Mouse (Mus musculus): ENCODE data around the gene Lrrc75b. TPM values are rescaled to one million over a fixed set of nuclear protein-coding genes. Genes with fewer than 3 reads are reported as not detected.

Lrrc75b gene
- 38.7 and 42.4 TPM in 2 replicates for polyA plus RNA-seq (2015; fragmentation: Nextera tagmentation; extraction: Ambion mirVana)

GRCm38 (mm10) chr10:75559676-75560548 is at the start of gene Lrrc75b:
Lrrc75b (minus strand) TSS chr10:75560330.
- peak; percentile 40 for ATAC-seq (ENCODE audit: low FRiP score, low read depth)
- WGBS: under 1% methylated on average over 75 of the region's 75 CpGs
- no peaks in the 10 kb centered on the region for H3K9me3 ChIP-seq
- H3K27ac ChIP-seq (replicated peaks): peak within 1 kb of the TSS; percentile 97
- H3K27me3 ChIP-seq: no peaks in the 10 kb centered on the region
- peaks cover 18% of the 10 kb centered on the region for H3K36me3 ChIP-seq
- peak within 1 kb of the TSS; percentile 82 for H3K4me2 ChIP-seq
- H3K4me1 ChIP-seq (replicated peaks): peaks cover 54% of the 10 kb centered on the region
- peak within 1 kb of the TSS; percentile 75 for H3K9ac ChIP-seq
- H3K4me3 ChIP-seq: peak within 1 kb of the TSS; percentile 60

- Histone ChIP-seq H3K4me3 (no peak overlapping the region), H3K9me3 (no peaks in the 10 kb centered on the region), H3K27me3 (no peaks in the 10 kb centered on the region), H3K4me2 (no peak overlapping the region), H3K27ac (replicated peaks) (no peak overlapping the region), H3K36me3 (no peaks in the 10 kb centered on the region), H3K9ac (no peak overlapping the region), H3K4me1 (replicated peaks) (no peaks in the 10 kb centered on the region)
- 89% methylated on average over 11 of the region's 11 CpGs for WGBS
- no peak for ATAC-seq (ENCODE audit: low FRiP score, low read depth)
Measured at GRCm38 (mm10) chr10:75608975-75609374, 48.8 kb upstream of the Lrrc75b start.

DNA sequence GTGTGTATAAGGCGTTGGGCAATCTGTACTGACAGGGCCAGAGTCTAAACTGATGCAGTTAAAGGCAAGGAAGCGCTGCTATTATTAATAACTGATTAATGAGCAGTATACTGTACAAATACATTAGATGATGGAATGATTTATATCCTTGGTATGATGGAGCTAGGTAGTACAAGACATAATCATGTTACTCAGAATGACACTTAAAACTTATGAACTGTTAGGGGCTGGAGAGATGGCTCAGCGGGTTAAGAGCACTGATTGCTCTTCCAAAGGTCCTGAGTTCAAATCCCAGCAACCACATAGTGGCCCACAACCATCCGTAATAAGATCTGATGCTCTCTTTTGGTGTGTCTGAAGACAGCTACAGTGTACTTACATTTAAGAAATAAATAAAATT is 47.1 kb upstream of the Lrrc75b start:
- H3K27ac ChIP-seq (replicated peaks): no peak overlapping the region
- no peak overlapping the region for H3K4me3 ChIP-seq
- H3K4me1 ChIP-seq (replicated peaks): no peaks in the 10 kb centered on the region
- no peaks in the 10 kb centered on the region for H3K36me3 ChIP-seq
- no peak overlapping the region for H3K9ac ChIP-seq
- WGBS: 88% methylated on average over 4 of the region's 4 CpGs
- no peaks in the 10 kb centered on the region for H3K27me3 ChIP-seq
- no peaks in the 10 kb centered on the region for H3K9me3 ChIP-seq
- no peak overlapping the region for H3K4me2 ChIP-seq
- no peak for ATAC-seq (ENCODE audit: low FRiP score, low read depth)

DNA sequence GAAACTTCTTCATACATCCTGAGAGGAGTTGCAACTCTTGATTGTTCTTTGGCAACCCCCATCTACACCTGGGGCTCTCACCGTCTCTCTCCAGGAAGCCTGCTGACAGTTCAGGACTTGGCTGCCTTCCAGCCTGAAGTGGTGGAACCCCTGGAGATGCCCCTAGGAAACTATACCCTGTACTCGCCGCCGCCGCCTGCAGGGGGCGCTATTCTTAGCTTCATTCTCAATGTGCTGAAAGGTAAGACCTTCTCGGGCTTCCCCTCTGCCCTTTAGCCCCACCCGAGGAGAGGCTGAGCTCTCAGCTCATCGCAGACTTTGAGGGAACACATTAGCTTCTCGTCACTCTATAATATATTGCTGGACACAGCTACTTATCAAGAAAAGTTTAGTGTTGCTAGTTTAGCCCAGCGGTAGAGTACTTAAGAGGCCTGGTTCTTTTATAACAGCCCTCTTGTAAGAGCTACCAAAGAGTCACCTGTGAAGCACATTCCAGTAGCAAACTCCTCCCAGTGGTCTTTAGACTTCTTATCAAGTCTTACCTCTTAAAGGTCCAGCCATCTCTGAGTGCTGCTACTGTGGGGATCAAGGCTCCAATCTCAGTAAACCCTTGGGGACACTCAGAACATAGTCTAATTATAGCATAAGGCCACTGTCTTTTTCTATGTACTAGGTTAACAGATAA is 45.2 kb upstream of the Lrrc75b start:
- H3K9ac ChIP-seq: no peak overlapping the region
- H3K4me1 ChIP-seq (replicated peaks): no peaks in the 10 kb centered on the region
- H3K27ac ChIP-seq (replicated peaks): no peak overlapping the region
- no peak for ATAC-seq (ENCODE audit: low FRiP score, low read depth)
- no peak overlapping the region for H3K4me2 ChIP-seq
- H3K36me3 ChIP-seq: no peaks in the 10 kb centered on the region
- 48% methylated on average over 11 of the region's 11 CpGs for WGBS
- H3K4me3 ChIP-seq: no peak overlapping the region
- H3K9me3 ChIP-seq: no peaks in the 10 kb centered on the region
- H3K27me3 ChIP-seq: no peaks in the 10 kb centered on the region

DNA sequence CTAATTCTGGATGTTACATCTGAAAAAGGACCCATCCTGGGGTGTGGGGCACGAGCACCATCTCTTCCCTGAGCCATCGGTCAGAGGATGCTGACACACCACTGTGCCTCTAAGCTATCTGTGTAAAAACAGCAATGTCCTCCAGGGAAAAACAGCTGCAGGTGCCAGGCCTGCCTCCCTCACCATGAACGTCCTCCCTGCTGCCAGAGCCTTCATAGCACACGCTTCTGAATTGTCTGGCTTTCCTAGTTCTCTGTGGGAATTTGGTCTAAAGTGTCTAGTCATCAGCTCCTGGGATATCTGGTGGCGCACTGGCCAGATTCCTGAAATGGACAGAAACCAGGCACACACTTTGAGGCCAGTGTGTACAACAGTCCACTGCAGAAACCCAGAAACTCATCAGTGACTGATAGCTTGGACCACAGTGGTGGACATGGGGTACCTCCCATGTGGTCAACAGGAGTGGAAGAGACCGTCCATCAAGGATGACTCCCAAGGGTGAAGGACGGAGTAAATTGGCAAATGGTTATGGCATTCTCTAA is 40.1 kb upstream of the Lrrc75b start:
- Histone ChIP-seq H3K4me3 (no peak overlapping the region), H3K27ac (replicated peaks) (no peak overlapping the region), H3K9ac (no peak overlapping the region), H3K9me3 (no peaks in the 10 kb centered on the region), H3K36me3 (no peaks in the 10 kb centered on the region), H3K4me2 (no peak overlapping the region), H3K27me3 (no peaks in the 10 kb centered on the region), H3K4me1 (replicated peaks) (no peaks in the 10 kb centered on the region)
- ATAC-seq (ENCODE audit: low FRiP score, low read depth): no peak
- 84% methylated on average over 7 of the region's 7 CpGs for WGBS

- Histone ChIP-seq H3K9ac (no peak overlapping the region), H3K27ac (replicated peaks) (no peak overlapping the region), H3K4me2 (no peak overlapping the region), H3K4me3 (no peak overlapping the region), H3K9me3 (no peaks in the 10 kb centered on the region), H3K36me3 (no peaks in the 10 kb centered on the region), H3K27me3 (no peaks in the 10 kb centered on the region), H3K4me1 (replicated peaks) (no peaks in the 10 kb centered on the region)
- WGBS: 77% methylated on average over 8 of the region's 8 CpGs
- no peak for ATAC-seq (ENCODE audit: low FRiP score, low read depth)
Measured at GRCm38 (mm10) chr10:75595981-75596380, 35.9 kb upstream of the Lrrc75b start.

DNA sequence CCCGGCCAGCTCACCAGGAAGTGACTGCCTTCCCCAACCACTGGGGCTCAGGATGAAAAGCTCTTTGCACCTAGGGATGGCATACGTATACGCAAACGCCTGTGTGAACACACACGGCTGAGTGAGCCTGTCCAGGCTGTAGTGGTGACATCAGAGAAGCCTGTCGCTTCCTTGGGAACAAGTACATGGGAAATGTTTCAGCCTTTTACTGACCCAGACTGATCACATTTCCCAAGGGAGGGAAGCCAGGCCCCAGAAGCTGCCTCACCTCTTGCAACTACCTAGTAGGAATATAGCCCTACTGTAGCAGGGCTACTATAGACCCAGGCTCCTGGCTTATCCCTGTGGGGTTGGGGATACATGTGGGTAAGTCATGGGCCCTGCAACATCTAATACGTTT is 32.5 kb upstream of the Lrrc75b start:
- no peak overlapping the region for H3K4me3 ChIP-seq
- H3K4me1 ChIP-seq (replicated peaks): 0 out of 2 replicates have a peak, but pooled peaks cover 9% of the 10 kb centered on the region
- no peak for ATAC-seq (ENCODE audit: low FRiP score, low read depth)
- no peak overlapping the region for H3K27ac ChIP-seq (replicated peaks)
- WGBS: 83% methylated on average over 7 of the region's 7 CpGs
- H3K9me3 ChIP-seq: no peaks in the 10 kb centered on the region
- no peak overlapping the region for H3K9ac ChIP-seq
- no peaks in the 10 kb centered on the region for H3K27me3 ChIP-seq
- H3K4me2 ChIP-seq: no peak overlapping the region
- no peaks in the 10 kb centered on the region for H3K36me3 ChIP-seq

GRCm38 (mm10) chr10:75591211-75591894 is 31.2 kb upstream of the Lrrc75b start:
- no peak overlapping the region for H3K9ac ChIP-seq
- no peaks in the 10 kb centered on the region for H3K27me3 ChIP-seq
- no peak overlapping the region for H3K4me3 ChIP-seq
- WGBS: 79% methylated on average over 12 of the region's 12 CpGs
- H3K27ac ChIP-seq (replicated peaks): no peak overlapping the region
- peaks cover 13% of the 10 kb centered on the region; the same call in 1 of the 2 replicates for H3K4me1 ChIP-seq (replicated peaks)
- no peaks in the 10 kb centered on the region for H3K9me3 ChIP-seq
- no peak overlapping the region for H3K4me2 ChIP-seq
- no peaks in the 10 kb centered on the region for H3K36me3 ChIP-seq
- no peak for ATAC-seq (ENCODE audit: low FRiP score, low read depth)

GRCm38 (mm10) chr10:75589651-75590050 is 29.5 kb upstream of the Lrrc75b start:
- Histone ChIP-seq H3K4me3 (no peak overlapping the region), H3K27ac (replicated peaks) (no peak overlapping the region), H3K4me1 (replicated peaks) (peaks cover 17% of the 10 kb centered on the region), H3K9ac (no peak overlapping the region), H3K9me3 (no peaks in the 10 kb centered on the region), H3K36me3 (no peaks in the 10 kb centered on the region), H3K27me3 (no peaks in the 10 kb centered on the region), H3K4me2 (0 out of 2 replicates have a peak overlapping the region, but pooled peaks have one; percentile 7)
- ATAC-seq (ENCODE audit: low FRiP score, low read depth): no peak
- 82% methylated on average over 16 of the region's 16 CpGs for WGBS

- H3K9ac ChIP-seq: no peak within 1 kb of the TSS
- H3K4me1 ChIP-seq (replicated peaks): peaks cover 17% of the 10 kb centered on the region
- ATAC-seq (ENCODE audit: low FRiP score, low read depth): no peak
- no peaks in the 10 kb centered on the region for H3K9me3 ChIP-seq
- WGBS: 35% methylated on average over 5 of the region's 5 CpGs
- no peaks in the 10 kb centered on the region for H3K36me3 ChIP-seq
- H3K4me3 ChIP-seq: no peak within 1 kb of the TSS
- 0 out of 2 replicates have a peak within 1 kb of the TSS, but pooled peaks have one; percentile 7 for H3K4me2 ChIP-seq
- H3K27ac ChIP-seq (replicated peaks): no peak within 1 kb of the TSS
- H3K27me3 ChIP-seq: no peaks in the 10 kb centered on the region
Measured at GRCm38 (mm10) chr10:75589129-75589528, 29.0 kb upstream of the Lrrc75b start, which contains the start of gene Ggt5. Ggt5 (plus strand) TSS chr10:75589340.

DNA sequence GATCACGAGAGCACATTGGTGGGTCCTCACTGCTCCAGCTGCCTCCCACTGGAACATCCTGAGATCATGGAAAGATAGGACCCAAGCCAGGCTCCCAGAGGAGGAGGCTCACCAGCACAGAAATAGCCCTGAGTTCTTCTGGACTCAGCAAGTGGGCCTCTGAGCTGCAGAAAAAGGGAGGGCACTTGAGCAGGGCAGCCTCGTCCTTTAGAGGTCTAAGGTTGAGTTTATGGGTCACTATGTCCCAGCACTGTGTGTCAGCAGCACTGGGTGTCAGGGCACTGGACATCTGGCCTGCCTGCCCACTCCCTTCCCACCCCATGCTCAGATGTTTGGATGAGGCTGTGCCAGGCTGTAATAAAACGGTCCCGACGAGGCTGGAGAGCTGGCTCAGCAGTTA is 28.2 kb upstream of the Lrrc75b start:
- Histone ChIP-seq H3K27me3 (no peaks in the 10 kb centered on the region), H3K4me1 (replicated peaks) (peaks cover 17% of the 10 kb centered on the region), H3K4me2 (no peak overlapping the region), H3K27ac (replicated peaks) (no peak overlapping the region), H3K9ac (no peak overlapping the region), H3K4me3 (no peak overlapping the region), H3K9me3 (no peaks in the 10 kb centered on the region), H3K36me3 (no peaks in the 10 kb centered on the region)
- ATAC-seq (ENCODE audit: low FRiP score, low read depth): no peak
- 64% methylated on average over 5 of the region's 5 CpGs for WGBS
